Mouse (Mus musculus): Measurements from ENCODE around the gene Hoxa3. TPM values are rescaled to one million over a fixed set of nuclear protein-coding genes. Genes with fewer than 3 reads are reported as not detected.

The Hoxa3 gene
- polyA plus RNA-seq, 1 experiment = not detected

DNA sequence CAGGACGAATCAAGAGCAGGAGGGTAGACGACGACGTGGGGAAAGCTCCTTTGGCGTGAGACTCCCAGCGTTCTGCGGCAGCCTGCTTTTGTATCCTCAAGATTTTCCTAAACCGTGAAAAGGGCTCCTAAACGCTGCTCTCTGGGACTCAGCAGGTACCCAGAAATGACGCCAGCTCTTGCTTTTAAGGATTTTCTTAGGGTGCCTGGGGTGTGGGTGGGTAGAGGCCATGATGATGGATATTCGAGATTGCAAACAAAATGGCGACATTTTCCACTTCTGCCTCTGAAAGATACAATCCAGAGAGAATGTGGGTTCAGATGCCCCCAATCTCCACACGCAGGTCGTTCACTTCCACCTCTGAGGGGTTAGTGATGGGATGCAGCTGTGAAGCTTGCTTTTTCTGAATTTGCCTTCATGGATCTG, 45.4 kb downstream of the Hoxa3 start:
- Histone ChIP-seq H3K4me3 (replicated peaks) (no peak overlapping the region), H3K27me3 (ENCODE audit: control insufficient read depth) (peaks cover 100% of the 10 kb centered on the region), H3K9me3 (ENCODE audit: control insufficient read depth, low read length) (no peaks in the 10 kb centered on the region; the same call in 1 of the 2 replicates), H3K36me3 (ENCODE audit: control insufficient read depth) (no peaks in the 10 kb centered on the region), H3K4me1 (ENCODE audit: control insufficient read depth) (no peaks in the 10 kb centered on the region)
- no peak for TF ChIP-seq TAL1 (IDR thresholded peaks at IDR 0.05; ENCODE audit: low read length)
- TF ChIP-seq GATA1 (IDR thresholded peaks at IDR 0.05; ENCODE audit: low read length) = no peak

DNA sequence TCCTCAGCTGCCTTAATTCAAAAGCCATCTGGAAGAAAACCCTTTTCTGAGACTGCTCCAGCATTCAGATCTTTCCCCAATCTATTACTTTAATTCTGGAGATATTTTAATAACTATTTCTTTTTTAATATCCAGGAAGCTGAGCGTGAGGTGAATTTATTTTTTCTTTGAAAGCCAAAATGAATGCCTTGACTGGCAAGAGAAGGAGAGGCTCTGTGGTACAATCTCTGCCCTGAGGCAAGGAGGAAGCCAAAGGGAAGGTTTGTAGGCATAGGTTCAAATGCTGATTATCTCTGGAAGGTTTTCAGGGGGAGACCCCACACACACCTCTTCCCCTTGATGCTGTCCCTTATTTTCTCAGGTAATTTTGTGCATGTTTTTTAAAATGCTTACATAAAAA, 46.0 kb downstream of the Hoxa3 start:
- Histone ChIP-seq H3K36me3 (ENCODE audit: control insufficient read depth) (no peaks in the 10 kb centered on the region), H3K4me1 (ENCODE audit: control insufficient read depth) (no peaks in the 10 kb centered on the region), H3K27me3 (ENCODE audit: control insufficient read depth) (peaks cover 100% of the 10 kb centered on the region), H3K4me3 (replicated peaks) (no peak overlapping the region), H3K9me3 (ENCODE audit: control insufficient read depth, low read length) (no peaks in the 10 kb centered on the region)
- TF ChIP-seq TAL1 (IDR thresholded peaks at IDR 0.05; ENCODE audit: low read length) = no peak
- TF ChIP-seq GATA1 (IDR thresholded peaks at IDR 0.05; ENCODE audit: low read length) = no peak

- Histone ChIP-seq H3K9me3 (ENCODE audit: control insufficient read depth, low read length) (no peaks in the 10 kb centered on the region), H3K4me3 (replicated peaks) (no peak overlapping the region), H3K36me3 (ENCODE audit: control insufficient read depth) (no peaks in the 10 kb centered on the region), H3K4me1 (ENCODE audit: control insufficient read depth) (no peaks in the 10 kb centered on the region), H3K27me3 (ENCODE audit: control insufficient read depth) (peaks cover 100% of the 10 kb centered on the region)
- TF ChIP-seq GATA1 (IDR thresholded peaks at IDR 0.05; ENCODE audit: low read length) (no peak), TAL1 (IDR thresholded peaks at IDR 0.05; ENCODE audit: low read length) (no peak)
Observed at GRCm38 (mm10) chr6:52166431-52167077, 46.6 kb downstream of the Hoxa3 start.

- no peaks in the 10 kb centered on the region for H3K9me3 ChIP-seq (ENCODE audit: control insufficient read depth, low read length)
- H3K36me3 ChIP-seq (ENCODE audit: control insufficient read depth) = no peaks in the 10 kb centered on the region
- H3K4me1 ChIP-seq (ENCODE audit: control insufficient read depth) = no peaks in the 10 kb centered on the region
- peaks cover 100% of the 10 kb centered on the region for H3K27me3 ChIP-seq (ENCODE audit: control insufficient read depth)
- TF ChIP-seq TAL1 (IDR thresholded peaks at IDR 0.05; ENCODE audit: low read length) = no peak
- H3K4me3 ChIP-seq (replicated peaks) = no peak overlapping the region
Observed at GRCm38 (mm10) chr6:52165441-52166370, 47.4 kb downstream of the Hoxa3 start.

DNA sequence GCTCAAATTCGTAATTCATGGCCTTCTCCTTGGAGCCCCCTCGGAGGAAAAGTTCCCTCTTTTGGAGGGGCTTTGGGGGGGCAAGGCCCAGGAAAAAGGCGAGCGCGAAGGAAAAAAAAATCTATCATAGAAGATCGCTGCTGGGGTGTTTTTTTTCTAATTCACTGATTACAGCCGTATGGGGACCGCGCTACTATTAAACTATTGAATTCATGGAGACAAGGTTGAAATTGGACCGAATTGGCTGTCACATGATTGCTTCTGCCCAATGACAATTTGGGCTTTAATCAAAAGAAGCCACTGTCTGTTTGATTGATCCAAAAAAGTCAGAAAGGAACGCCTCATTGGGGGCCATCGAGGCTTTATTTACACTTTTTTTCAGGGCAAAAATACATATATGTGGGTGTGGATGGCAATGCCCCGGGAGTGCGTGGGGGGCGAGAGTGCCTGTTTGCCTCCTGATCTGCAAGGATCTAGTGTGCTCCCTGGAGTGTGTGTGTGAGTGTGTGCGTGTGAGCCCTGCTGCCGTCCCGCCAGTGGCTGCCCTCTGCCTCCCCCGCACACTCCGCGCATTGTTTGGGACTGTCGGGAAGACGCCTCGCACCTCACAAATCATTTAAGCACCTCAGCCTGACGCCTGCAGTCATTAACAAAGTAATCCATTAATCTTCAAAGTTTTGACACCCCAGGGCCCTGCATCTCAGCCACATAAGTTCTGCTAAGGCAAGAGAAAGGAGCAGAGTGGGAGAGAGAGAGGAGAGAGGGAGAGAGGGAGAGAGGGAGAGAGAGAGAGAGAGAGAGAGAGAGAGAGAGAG, 48.3 kb downstream of the Hoxa3 start, which contains the start of gene Hoxa2:
Hoxa2 (minus strand) TSS at position 206 of the 815 bp plus-strand sequence.
- H3K27me3 ChIP-seq (ENCODE audit: control insufficient read depth) = peaks cover 100% of the 10 kb centered on the region
- H3K36me3 ChIP-seq (ENCODE audit: control insufficient read depth) = no peaks in the 10 kb centered on the region
- no peak within 1 kb of the TSS for H3K4me3 ChIP-seq (replicated peaks)
- TF ChIP-seq TAL1 (IDR thresholded peaks at IDR 0.05; ENCODE audit: low read length) (no peak), GATA1 (IDR thresholded peaks at IDR 0.05; ENCODE audit: low read length) (no peak)
- H3K9me3 ChIP-seq (ENCODE audit: control insufficient read depth, low read length) = no peaks in the 10 kb centered on the region
- H3K4me1 ChIP-seq (ENCODE audit: control insufficient read depth) = no peaks in the 10 kb centered on the region

GRCm38 (mm10) chr6:52164051-52164625, 49.0 kb downstream of the Hoxa3 start:
- H3K9me3 ChIP-seq (ENCODE audit: control insufficient read depth, low read length) = no peaks in the 10 kb centered on the region
- no peak overlapping the region for H3K4me3 ChIP-seq (replicated peaks)
- no peak for TF ChIP-seq TAL1 (IDR thresholded peaks at IDR 0.05; ENCODE audit: low read length)
- TF ChIP-seq GATA1 (IDR thresholded peaks at IDR 0.05; ENCODE audit: low read length) = no peak
- no peaks in the 10 kb centered on the region for H3K36me3 ChIP-seq (ENCODE audit: control insufficient read depth)
- H3K27me3 ChIP-seq (ENCODE audit: control insufficient read depth) = peaks cover 100% of the 10 kb centered on the region
- H3K4me1 ChIP-seq (ENCODE audit: control insufficient read depth) = no peaks in the 10 kb centered on the region

- Histone ChIP-seq H3K9me3 (ENCODE audit: control insufficient read depth, low read length) (no peaks in the 10 kb centered on the region), H3K27me3 (ENCODE audit: control insufficient read depth) (peaks cover 100% of the 10 kb centered on the region), H3K4me1 (ENCODE audit: control insufficient read depth) (no peaks in the 10 kb centered on the region; the same call in 1 of the 2 replicates), H3K4me3 (replicated peaks) (no peak overlapping the region), H3K36me3 (ENCODE audit: control insufficient read depth) (no peaks in the 10 kb centered on the region)
- TF ChIP-seq GATA1 (IDR thresholded peaks at IDR 0.05; ENCODE audit: low read length) (no peak), TAL1 (IDR thresholded peaks at IDR 0.05; ENCODE audit: low read length) (no peak)
Observed at GRCm38 (mm10) chr6:52163366-52164031, 49.6 kb downstream of the Hoxa3 start.

Measured in erythroblast, embryonic 14.5 days (primary cell).